Mouse (Mus musculus): Measurements from ENCODE around the gene Fam47e.

DNA sequence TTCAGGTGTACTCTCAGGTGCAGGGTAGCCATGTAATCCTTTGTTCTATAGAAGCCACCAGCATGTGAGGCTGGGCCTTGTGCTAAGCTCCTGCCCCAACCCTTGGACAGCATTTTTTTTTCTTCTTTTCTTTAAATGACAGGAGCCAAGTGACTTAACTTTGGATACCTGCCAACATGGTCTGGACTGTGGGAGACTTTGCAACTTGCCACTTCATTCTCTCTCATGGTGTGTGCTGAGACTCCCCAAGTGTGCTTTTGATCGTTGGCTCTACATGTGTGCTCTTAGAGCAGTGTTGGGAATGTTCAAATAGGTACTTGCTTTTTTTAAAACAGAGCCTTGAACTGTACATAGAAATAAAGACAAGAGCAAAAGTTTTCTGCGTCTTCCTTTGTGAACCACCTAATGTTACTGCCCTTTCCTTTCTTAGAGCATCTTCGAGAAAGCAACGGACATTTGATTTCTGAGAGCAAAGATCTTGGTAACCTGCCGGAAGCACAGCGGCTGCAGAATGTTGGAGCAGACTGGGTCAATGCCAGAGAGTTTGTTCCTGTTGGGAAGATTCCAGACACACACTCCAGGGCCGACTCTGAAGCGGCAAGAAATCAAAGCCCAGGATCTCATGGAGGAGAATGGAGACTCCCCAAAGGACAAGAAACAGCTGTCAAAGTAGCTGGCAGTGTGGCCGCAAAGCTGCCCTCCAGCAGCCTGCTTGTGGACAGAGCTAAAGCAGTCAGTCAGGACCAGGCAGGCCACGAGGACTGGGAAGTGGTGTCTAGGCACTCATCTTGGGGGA, 49.8 kb downstream of the Fam47e start:
- TF ChIP-seq CTCF (IDR thresholded peaks at IDR 0.05; ENCODE audit: low read depth) (no peak), EP300 (optimal IDR thresholded peaks at IDR 0.05) (no peak)

Measured in stomach, postnatal 0 days (tissue).